Mouse (Mus musculus) megakaryocyte, embryonic 14.5 days (primary cell): Measurements from ENCODE around the gene Cdc42bpg.

ENCODE experiments used
- FLI1 ChIP-seq: IDR thresholded peaks from 2 replicates; pipeline ENCODE4 v1.6.1; 2012; ENCODE audit warnings: low read length, inconsistent platforms, mixed read lengths
- GATA1 ChIP-seq: IDR thresholded peaks from 3 replicates; pipeline ENCODE4 v1.6.1; 2012; ENCODE audit warnings: mixed read lengths, low read length, inconsistent platforms, borderline replicate concordance

DNA sequence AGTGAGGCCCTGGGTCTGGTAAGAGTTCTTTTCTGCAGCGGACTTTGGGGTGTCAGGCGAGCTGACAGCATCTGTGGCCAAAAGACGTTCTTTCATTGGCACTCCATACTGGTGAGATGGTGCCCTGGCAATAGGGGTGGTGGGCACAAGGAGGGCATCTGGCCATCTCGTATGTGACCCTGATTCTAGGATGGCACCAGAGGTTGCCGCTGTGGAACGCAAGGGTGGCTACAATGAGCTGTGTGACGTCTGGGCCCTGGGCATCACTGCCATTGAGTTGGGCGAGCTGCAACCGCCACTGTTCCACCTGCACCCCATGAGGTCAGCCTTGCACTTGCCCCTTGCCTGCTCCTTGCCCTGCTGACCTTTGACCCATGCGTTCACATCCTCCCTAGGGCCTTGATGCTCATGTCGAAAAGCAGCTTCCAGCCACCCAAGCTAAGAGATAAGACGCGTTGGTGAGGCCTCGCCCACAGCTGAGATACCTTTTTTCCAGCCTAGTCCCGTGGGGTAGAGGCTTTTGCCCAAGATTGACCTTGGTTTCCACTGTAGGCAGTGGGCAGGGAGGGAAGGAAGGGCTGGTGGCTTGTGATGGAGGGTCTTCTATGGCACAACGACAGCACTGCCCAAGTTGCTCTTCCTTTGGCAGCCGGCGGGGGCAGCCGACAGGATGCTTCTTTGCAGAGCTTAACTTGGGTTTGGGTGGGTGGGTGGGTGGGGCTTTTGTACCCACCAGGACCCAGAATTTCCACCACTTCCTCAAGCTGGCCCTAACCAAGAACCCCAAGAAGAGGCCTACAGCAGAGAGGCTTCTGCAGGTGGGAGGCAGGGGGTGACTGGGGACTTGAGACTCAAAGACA lies 37.0 kb downstream of the Cdc42bpg start:
- no peak for TF ChIP-seq GATA1
- no peak for TF ChIP-seq FLI1
